Mouse (Mus musculus) frontal cortex, postnatal 36 days (tissue): Measurements from ENCODE around the gene Sh3glb2.
A peak's percentile ranks its signal among the peaks of the same experiment; 100 is the strongest.

Experiments used
- DNase-seq, 2 experiments: peaks; one replicate each; pipeline ENCODE4 v3.0.0; 2022; ENCODE audit warnings: low spot score in 2 of 2

Gene Sh3glb2

DNA sequence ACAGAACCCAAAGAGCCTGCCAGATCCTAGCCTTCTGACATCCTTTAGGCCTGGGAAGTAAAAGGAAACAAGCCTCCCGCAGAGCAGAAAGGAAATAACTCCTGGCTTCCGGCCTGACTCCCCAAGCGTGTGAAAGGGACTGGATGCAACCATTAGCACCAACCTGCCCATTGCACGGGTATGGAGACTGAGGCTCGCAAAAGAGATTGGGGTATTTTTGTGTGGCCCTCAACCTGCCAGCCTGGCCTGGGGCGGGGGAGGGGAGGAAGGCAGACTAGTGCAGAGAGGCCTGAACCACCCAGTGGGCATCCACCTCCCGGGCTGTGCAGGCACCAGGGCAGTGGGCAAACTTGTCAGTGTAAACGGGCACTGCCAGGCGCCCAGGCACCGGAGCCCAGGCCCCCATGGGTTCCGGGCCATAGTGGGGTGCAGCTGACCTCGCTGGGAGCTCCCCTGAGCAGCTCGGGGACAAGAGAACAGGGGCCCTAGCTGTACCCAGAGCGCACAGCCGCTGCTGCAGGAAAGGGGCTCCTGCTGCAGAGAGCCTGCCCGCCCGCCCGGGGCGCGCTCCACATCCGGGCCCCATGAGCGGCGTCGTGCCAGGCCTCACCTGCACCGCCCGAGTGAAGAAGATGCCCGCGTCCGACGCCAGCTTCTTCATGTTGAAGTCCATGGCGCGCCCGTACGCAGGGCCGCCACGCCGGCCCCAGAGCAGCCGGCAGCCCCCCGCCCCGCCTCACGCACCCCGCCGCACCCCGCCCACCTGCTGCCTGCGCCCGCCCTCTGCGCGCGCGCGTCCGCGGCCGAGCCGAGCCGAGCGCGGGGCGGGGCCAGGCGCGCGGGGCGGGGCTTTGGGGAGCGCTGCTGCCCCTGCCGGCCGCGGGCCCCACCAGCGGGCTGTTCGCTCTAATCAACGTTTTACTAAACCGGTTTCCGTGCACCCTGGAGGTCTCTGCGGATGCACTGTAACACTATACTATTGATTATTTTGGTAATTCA, at the start of gene Sh3glb2:
Sh3glb2 (minus strand) TSS at position 805 of the 999 bp plus-strand sequence.
- DNase-seq: peak; percentile 67 to 75

DNA sequence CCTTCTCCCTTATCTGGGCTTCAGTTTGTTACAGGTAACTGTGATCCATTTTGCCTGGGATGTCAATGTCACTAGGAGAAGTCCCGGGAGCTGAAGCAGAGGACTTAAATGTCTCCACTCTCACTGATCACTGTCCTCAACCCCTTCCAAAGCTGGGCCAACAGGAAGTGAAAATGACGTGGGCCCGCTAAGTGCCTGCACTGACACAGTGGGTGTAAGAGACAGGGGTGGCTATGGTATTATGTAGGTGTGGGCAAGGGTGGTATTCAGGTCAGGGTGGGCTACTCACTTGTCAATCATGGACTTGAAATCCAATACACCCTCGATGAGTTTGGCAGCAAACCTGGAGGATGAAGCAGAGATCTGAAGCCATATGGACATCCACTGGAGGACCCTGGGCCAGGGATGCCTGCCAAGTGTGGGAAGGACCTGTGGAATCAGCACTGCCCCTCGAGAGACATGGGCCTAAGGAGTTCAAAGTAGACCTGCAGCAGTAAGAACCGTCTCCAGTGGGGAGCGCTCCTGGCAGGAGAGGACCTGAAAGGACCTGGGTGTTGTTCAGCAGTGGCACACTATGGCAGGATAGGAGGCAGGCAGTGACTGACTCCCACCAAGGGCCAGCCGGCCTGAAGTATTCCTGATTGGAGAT, 49.4 kb upstream of the Sh3glb2 start:
- DNase-seq: no peak

DNA sequence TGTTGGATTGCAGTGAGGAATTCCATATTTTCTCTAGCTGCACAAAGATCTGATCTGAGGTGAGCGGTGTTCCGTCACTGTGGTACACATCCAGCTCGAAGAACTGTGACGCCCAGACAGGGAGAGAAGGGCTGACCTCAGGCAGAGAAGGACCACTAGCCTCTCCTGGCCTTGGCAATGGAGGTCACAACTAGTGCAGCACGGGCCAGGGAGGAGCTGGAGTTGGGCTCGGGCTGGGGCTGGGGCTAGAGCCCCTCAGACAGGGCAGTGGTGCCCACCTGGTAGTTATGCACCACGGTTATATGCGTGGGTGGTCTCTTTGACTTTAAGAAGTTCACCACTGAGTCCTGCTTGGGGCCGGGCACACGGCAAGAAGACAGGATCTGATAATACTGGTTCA, 48.6 kb upstream of the Sh3glb2 start:
- DNase-seq: no peak

DNA sequence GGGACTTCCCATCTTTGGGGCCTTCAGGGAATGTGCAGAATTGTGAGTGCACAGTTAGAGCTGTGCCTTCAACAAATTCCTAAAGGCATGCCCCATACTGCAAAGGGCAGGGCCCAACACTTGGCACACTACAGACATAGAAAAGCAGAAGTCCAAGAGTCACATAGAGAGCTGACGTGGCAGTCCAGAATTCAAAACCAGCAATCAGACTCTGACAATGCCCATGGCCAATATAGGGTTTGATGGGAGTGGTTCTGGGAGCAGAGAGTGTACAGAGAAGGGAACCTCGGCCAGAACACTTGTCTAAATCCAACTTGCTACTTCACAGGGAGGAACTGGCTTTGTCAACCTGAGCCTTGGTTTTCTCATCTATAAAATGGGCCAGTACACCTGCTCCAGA, 48.1 kb upstream of the Sh3glb2 start:
- no peak for DNase-seq

DNA sequence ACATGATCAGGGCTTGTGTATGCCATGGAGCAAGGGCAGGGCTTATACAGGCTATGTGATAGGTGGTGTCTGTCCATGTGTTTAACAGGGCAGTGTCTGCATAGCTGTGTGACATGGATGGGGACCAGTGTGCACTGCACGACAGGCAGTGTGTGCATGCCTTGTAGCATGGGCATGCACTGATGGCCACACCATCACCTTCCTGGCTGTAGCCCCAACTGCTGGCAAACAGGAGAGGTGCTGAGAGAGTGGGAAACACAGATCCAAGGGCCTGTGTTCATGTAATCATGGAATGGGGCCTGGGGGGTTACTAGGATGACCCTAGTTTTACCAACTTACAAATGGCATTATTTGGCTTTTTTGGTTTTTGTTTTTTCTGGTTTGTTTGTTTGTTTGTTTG, 44.7 kb upstream of the Sh3glb2 start:
- DNase-seq: no peak

DNA sequence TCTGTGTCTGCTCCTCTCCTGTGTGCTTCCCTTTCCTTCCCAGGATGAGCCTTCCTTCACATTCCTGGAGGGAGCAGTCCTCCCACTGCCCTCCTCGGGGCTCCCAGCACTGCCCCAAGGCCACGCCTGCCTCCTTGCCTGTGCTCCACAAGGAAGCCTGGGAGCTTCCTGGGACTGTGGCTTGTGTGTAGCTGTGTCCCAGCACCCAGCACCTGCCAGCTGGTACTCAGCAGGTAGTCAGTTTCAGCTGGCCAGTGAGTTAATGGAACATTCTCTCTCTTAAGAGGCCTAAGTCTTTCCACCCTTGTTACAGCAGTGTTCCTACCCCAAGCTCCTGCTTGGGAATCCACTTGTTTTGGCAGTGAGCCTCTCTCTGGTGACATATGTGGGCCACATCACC, 43.7 kb upstream of the Sh3glb2 start:
- DNase-seq: no peak

DNA sequence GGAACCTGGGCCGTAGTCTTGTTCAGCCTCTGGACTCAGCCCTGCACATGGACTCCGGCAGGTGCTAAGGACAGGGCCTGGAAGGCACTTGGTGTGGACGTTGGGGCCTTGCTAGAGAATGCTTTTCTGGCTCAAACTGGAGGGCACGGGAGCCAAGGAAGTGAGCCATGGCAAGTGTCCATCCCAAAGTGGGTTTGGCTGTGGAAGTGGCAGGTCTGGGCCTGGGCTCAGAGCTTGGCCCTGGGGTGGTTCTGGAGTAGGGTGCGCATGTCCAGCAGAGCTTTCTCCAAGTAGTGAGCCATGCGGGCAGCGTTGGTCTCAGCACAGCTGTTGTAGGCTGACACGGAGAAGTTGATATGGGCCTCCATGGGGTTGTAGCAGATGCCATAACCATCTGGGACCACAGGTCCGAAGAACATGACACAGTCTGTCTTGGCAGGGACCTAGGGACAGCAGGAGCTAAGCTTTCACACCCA, 43.3 kb upstream of the Sh3glb2 start:
- DNase-seq: no peak

DNA sequence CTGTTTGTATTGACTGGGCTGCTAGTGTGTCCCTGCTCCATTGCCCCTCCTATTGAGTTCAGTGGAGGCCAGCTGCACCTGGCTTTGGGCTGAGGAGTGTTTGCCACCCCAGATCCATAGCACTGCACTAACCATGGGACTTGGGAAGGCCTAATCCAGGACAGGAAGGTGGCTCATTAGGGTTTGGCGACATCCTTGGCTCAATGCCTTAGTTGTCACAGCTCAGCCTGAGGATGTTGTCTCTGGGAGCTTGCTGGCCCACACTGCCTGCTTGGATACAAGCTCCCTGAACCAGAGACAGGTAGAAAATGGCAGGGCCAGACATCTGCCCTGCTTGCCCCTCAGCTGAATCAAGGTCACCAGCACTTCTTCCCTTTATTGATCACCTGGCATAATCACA, 42.4 kb upstream of the Sh3glb2 start:
- no peak for DNase-seq

DNA sequence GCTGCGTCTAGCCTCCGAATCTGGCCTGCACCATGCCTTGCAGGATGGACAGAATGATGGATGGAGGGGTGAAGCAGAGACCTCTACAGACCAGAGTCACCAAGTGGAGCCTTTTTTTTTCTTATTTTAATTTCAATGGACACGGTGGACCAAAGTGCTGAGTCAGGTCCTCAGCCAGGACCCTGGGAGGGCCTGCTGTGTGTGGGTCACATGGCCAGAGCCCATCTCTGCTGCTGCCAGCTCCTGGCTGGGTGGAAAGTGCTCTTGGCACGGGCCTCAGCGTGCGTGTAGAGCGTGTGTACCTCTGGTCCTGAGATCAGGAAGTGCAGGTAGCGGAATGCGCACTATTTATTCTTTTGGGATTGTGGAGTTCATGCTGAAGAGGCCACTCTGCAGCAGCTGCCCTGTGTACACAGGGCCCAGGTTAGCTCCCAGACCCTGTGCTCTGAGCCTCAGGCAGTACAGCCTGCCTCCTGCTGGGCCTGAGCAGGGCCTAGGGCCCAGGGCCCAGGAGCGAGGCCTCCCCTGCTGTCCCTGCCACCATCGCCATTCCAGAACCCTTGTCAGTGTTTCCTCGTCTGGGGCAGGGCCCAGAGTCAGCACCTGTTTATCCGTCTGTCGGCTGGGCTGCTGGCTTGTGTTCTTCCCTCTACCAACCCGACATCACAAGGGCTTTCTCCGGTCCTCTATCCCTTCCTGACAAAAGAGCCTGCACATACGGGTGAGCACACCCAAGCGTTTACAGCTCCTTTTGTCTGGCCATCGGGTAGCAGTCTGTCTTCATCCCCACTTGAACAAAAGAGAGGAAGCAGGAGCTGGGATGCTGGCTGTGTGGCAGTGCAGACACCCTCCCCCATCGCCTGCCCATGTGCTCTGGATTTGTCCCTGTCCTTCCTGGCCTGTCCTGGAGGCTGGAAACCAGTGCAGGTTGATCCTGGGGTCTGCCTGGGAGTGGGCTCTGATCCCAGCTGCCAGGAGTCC, 40.3 kb upstream of the Sh3glb2 start:
- no peak for DNase-seq

DNA sequence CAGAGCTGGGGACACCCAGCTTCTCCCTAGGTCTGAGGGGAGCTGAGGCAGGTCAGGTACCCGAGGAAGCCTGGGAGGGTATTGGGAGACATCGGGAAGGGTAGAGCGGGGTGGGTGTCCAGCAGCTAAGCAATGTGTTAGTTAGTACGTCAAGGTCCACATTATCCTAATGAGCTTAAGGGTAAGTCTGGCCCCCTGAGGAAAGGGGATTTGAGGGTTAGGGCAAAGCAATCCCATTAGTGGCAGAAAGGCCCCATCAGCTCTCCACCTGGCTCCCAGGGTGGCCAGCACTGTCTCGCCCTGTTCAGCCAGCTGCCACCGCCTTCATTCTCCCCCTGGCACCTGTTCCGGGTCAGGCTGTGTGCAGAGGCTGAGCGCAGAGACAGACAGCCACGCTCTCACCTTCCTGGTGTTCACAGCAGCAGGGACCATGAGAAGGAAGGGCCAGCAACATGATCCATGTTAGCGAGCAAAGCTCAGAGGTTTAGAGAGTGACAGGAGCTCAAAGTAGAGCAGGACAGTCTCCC, 38.9 kb upstream of the Sh3glb2 start:
- no peak for DNase-seq

DNA sequence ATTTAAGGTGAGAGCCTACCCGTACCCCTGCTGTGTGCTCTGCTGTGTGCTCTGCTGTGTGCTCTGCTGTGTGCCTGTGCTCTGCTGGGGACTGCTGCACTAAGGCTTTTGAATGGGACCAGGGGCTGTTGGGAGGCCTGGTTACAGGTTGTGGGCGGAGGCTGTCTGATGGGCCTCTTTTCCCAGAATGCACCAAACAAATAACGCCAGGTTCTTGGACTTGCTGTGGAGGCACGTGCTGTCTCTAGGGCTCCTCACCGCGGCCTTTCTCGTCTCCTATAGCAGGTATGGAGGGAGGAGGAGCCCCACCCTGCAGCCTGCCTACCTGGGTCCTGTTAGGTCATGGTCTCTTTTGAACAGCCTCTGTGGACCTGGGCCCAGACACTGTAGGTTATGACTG, 37.1 kb upstream of the Sh3glb2 start:
- no peak for DNase-seq

DNA sequence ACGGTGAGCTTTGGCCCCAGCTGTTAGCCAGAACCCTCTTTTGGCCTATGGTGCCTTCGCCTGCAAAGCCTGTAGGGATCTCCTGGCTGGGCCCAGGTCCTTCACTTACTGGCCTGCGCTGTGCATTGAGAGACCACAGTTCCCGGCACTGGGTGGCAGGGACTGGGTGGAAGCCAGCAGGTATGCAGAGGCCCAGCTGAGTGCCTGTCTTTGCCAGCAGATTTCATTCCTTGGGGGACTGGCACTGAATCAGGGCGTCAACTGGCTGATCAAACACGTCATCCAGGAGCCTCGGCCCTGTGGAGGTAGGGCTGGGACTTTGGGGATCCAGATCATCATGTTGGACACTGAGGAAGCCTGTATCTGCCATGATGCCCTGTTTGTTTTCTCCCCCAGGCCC, 36.6 kb upstream of the Sh3glb2 start:
- DNase-seq: no peak

DNA sequence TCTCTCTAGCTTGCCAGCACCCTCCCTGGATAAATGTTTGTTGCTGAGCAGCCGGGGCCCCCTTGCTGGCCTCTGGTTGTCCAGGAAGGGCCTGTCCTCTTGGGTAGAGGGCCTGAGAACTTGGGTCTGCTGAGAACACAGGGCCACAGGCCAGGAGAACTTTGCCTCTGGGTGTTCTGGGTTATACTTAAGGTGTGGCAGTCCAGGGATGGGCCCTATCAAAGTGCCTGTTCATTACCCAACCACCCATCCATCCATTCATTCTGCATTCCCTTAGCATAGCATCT, 34.2 kb upstream of the Sh3glb2 start:
- DNase-seq: no peak

DNA sequence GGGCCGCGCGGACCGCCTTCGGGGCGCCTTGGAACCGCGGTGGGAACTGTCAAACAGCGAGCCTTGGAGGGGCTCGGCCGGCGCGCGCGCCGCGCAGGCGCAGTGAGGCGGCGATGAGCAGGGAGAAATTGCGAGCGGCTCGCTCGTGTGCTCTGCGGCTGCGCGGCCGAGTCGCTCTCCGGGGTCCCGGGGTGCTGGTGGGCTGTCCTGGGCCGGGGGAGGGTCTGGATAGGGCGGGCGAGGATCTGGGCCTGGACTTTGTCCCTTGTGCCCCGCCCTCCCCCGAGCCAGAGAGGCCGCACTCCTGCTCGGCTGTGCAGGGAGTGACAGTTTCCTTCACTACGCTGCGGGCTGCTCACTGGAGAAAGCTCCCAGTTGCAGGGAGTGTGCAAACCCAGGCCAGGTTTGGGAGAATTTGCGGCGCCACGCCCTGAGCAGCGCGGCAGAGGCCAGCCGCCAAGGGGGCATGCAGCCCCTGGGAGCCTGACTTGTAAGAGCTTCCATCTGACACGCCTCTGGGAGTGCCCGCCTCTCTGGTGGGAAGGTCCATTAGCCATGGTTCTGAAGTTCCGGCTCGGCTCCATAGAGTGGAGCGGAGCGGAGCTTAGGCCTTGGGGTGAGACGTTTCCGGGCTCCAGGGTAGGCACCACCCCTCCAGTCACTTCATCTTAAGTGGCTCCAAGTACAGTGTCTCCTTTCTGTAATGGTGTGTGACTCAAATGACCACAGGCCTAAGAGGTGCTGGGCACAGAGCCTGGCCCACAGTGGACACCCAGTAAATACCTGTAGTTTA, 33.6 kb upstream of the Sh3glb2 start:
- DNase-seq: peak; percentile 52 to 53

DNA sequence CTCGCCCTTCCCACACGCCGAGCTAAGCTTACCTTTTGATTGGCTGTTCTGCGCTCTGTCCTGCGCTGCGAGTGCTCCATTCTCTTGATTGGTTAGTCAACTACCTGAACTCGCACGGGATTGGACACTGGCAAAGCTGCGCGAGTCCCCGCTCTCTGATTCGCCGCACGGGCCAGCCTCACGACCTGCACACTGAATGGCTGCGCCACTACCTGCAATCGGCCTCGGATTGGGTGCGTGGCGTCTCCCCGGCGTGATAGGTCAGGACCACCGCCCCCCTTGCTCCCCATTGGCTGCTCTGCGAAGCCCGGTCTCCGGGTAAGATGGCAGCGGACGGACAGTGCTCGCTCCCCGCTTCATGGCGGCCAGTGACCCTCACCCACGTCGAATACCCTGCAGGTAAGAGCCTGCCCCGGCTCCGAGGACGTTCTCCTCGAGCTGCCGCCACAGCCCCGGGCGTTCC, 33.0 kb upstream of the Sh3glb2 start, which contains the start of gene Dolpp1:
Dolpp1 (plus strand) TSS at position 141 of the 463 bp plus-strand sequence.
- peak; percentile 98 to 99 for DNase-seq

DNA sequence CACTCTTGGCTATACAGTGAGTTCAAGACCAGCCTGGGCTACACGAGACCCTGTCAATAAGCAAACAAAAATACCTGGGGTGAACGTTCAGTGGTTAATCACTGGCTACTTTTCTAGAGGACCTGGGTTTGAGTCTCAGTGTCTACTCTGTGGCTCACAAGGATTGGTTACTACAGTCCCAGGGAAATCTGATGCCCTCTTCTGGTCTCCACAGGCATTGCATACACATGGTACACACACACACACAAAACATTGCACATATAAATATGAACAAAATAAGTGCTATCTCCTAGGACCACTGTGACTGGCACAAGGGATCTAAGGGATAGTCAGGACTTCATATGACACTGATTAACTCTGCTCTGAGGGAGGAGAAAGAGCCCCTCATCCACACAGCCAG, 29.9 kb upstream of the Sh3glb2 start:
- DNase-seq: no peak

DNA sequence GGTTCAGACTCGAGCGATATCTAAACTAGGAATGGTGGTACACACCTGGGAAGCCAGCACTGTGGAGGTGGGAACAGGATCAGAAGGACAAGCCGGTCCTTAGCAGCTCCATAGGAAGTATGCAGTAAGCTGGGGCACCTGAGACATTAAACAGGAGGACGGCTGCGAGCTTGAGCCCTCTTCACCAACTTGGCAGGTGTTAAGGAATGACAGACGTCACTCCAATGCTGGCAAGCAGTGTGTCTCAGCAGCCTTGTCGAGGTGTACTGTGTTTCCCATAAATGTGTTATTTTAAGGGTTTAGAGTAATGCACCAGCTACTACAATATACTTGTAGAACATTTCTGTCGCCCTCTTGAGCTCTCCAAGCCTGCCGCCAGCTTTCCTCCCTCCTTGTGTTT, 27.8 kb upstream of the Sh3glb2 start:
- DNase-seq: no peak

DNA sequence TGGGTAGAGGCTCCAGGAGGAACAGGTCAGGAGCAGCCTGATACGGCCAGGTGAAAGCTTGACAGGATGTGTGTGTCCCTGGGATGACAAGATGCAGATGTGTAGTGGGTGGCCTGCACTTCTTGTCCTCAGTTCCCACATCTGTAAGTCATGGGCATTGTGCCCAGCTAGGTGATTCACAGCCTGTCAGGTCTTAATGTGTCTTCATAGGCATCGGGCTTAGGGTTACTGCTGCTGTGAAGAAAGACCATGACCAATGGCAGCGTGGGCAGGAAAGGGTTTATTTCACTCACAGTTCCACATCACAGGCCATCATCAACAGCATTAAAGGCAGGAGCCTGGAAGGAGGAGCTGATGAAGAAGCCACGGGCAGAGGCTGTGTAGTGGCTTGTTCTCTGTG, 26.5 kb upstream of the Sh3glb2 start:
- no peak for DNase-seq

DNA sequence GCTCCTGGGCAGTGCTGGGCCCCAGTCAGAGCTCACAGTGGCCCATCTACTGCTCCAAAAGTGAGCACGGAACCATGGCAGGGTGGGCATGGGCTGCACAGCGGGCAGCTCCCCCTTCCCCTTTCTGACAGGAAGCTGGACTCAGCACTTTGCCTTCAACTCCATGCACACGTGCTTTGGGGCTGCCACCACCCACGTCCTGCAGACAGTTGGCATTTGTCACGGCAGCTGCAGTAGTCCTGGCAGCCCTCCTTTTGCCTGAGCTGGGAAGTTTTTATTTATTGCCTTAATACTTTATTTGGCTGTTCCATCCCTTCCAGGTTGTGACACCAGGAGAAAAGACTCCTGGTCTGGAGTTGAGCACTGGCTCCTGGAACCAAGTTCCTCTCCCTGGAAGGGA, 25.7 kb upstream of the Sh3glb2 start:
- DNase-seq: peak in 1 of 2 experiments; percentile 44

DNA sequence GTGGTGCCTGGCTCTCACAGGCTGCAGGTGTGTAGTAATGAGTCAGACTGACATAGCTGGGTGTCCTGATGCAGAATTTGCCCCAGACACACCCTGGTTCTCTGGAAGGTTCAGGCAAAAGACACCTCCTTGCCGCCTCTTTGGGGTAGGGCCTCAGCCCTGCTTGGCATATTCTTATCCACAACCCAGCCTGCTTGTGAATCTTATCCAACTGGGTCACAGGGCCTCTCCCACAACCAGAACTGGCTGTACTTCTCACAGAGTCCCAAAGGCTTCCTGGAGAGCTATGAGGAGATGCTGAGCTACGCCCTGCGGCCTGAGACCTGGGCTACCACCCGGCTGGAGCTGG, 22.2 kb upstream of the Sh3glb2 start:
- no peak for DNase-seq
